Mouse (Mus musculus) C3H10T1/2 (cell line): ENCODE results near the gene Neu2. TPM values are rescaled to one million over a fixed set of nuclear protein-coding genes. Genes with fewer than 3 reads are reported as not detected.

Experiments used
- polyA plus RNA-seq, 2 experiments: library from polyadenylated mRNA; unstranded; fragments of >200 nt; fragmentation: generic; extraction: Trizol; gene quantifications; one replicate each; pipeline ENCODE4 v1.2.1; 2012; ENCODE audit warnings: missing spikeins in 2 of 2

Gene Neu2
- polyA plus RNA-seq: 1 to 10 TPM in 1 of 2 experiments, under 1 TPM in 1; 0.61 to 3.0 TPM

DNA sequence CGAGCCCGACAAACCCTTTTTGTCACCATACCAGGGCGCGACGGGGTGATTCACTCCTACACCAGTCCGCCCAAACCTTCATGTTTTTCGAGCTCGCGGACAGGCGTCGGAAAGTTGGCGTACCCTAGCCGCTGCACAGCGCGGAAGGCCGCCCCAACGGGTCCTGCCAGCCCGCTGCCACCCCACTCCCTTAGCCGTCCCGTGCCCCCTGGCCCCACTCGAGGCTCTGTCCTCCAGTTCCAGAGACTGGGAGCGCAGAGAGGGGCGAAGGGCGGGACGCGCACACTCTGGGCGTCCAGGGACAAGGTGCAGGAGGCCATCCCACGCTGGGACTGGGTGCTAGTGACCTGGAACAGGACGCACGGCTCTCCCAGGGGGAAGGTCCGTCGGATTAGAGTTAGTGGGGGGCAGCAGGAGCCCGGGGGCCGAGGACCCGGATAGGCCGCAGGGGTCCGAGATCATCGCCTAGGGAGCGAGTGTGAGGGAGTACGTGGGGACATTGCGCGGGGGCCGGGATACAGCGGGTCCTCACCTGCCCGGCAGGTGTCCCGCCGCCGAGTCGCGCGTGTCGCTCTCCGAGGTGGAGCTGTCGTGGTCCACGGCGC is at the start of gene Neu2:
TSS of gene Neu2 (plus strand) at position 329 of the 605 bp plus-strand sequence.

GRCm38 (mm10) chr1:87469971-87470370 is 39.7 kb upstream of the Neu2 start, which contains the start of gene Snorc:
TSS of gene Snorc (plus strand) at chr1:87470271.

GRCm38 (mm10) chr1:87573800-87574215 is 64.1 kb downstream of the Neu2 start, which contains the start of gene Ngef:
TSS of gene Ngef (minus strand) at chr1:87573870.

DNA sequence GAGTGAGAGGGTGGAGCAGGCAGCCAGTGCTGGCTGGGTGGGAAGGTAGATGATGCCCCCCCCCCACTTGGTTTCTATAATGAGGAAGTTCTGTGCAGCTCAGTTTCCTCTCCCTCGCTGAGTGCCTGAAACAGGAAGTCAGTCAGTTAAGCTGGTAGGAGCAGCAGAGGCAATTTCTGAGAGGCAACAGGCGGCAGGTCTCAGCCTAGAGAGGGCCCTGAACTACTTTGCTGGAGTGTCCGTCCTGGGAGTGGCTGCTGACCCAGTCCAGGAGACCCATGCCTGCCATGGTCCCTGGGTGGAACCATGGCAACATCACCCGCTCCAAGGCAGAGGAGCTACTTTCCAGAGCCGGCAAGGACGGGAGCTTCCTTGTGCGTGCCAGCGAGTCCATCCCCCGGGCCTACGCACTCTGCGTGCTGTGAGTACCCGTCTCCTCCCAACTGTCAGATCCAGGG is 110.6 kb downstream of the Neu2 start, which contains the start of gene Inpp5d:
TSS of gene Inpp5d (plus strand) at position 102 of the 458 bp plus-strand sequence.

Other genes starting within 250 kb of the Neu2 start
- 10 to 100 TPM in 1 of 2 experiments, under 1 TPM in 1; 0.26 to 16.0 TPM for gene Efhd1, start 245.5 kb upstream of the Neu2 start, polyA plus RNA-seq
- gene Gigyf2, start 182.9 kb upstream of the Neu2 start, polyA plus RNA-seq: 10 to 100 TPM in 1 of 2 experiments, 1 to 10 TPM in 1; 2.0 to 19.0 TPM
- gene Kcnj13, start 115.2 kb upstream of the Neu2 start, polyA plus RNA-seq: under 1 TPM in 1 of 2 experiments, not detected in 1; 0.11 TPM
- gene Snorc, start 39.6 kb upstream of the Neu2 start, polyA plus RNA-seq: under 1 TPM; 0.14 to 0.26 TPM
- gene Ngef, start 64.0 kb downstream of the Neu2 start, polyA plus RNA-seq: 10 to 100 TPM in 1 of 2 experiments, 1 to 10 TPM in 1; 5.5 to 58.7 TPM
- gene Inpp5d, start 110.4 kb downstream of the Neu2 start, polyA plus RNA-seq: under 1 TPM; 0.01 to 0.02 TPM
- gene Atg16l1, start 246.0 kb downstream of the Neu2 start, polyA plus RNA-seq: 10 to 100 TPM in 1 of 2 experiments, 1 to 10 TPM in 1; 4.9 to 13.7 TPM